Mouse (Mus musculus): ENCODE results near the gene Slc44a5. TPM values are rescaled to one million over a fixed set of nuclear protein-coding genes. Genes with fewer than 3 reads are reported as not detected.

Slc44a5 gene
- polyA plus RNA-seq, 1 experiment from 2014 or later = 6.8 TPM

- Histone ChIP-seq H3K9me3 (no peaks in the 10 kb centered on the region), H3K9ac (replicated peaks) (peak within 1 kb of the TSS; percentile 72), H3K4me3 (replicated peaks) (peak within 1 kb of the TSS; percentile 55), H3K4me2 (replicated peaks) (peak within 1 kb of the TSS; percentile 64), H3K36me3 (no peaks in the 10 kb centered on the region; the same call in 1 of the 2 replicates), H3K27ac (peak within 1 kb of the TSS; percentile 59), H3K27me3 (no peaks in the 10 kb centered on the region), H3K4me1 (replicated peaks) (peaks cover 18% of the 10 kb centered on the region)
- ATAC-seq = peak; percentile 97
- WGBS = under 1% methylated on average over 41 of the region's 41 CpGs
Observed at GRCm38 (mm10) chr3:153944335-153944990, 28.8 kb upstream of the Slc44a5 start, which contains the start of gene Acadm. Gene Acadm (minus strand): TSS chr3:153944632.

DNA sequence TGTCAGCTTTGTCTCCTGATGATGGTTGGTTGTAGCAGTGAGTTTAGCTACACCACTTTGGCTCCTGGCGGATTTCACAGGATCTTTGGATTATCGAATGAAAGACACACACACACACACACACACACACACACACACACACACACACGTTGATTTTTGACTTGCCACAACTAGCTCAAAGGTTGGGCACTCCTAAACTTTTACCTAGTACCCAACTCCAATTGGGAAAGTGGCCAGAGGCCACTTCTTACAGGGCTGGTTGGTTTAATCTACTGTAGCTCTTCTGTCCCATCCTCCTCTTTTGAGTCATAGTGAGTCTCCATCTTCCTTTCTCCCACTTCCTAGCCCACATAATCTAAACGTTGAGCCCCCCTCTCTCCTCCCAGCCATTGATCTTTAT is 26.0 kb upstream of the Slc44a5 start:
- peaks cover 18% of the 10 kb centered on the region for H3K4me1 ChIP-seq (replicated peaks)
- no peak overlapping the region for H3K9ac ChIP-seq (replicated peaks)
- no peaks in the 10 kb centered on the region for H3K36me3 ChIP-seq
- H3K4me2 ChIP-seq (replicated peaks) = no peak overlapping the region
- ATAC-seq = no peak
- H3K27me3 ChIP-seq = no peaks in the 10 kb centered on the region
- H3K27ac ChIP-seq = no peak overlapping the region
- no peaks in the 10 kb centered on the region for H3K9me3 ChIP-seq
- 75% methylated on average over 4 of the region's 4 CpGs for WGBS
- H3K4me3 ChIP-seq (replicated peaks) = no peak overlapping the region

DNA sequence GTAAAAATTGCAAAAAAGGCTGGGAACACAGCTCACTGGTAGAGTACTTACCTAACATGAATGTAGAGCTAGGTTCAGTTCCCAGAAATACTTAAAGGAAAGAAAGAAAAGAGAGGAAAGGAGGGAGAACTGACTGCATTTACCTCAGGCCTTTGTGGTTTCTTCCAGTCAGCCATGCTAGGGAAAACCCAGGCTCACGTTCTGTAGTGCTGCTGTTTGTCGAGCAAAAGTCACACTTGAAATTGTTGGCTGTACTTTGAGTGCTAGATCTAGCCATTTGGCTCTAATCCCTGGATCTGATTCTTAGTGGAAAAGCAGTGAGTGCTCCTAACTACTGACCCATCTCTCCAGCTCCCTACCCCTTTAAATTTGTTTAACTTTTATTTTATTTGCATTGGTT is 25.1 kb upstream of the Slc44a5 start:
- no peaks in the 10 kb centered on the region for H3K27me3 ChIP-seq
- no peak overlapping the region for H3K9ac ChIP-seq (replicated peaks)
- H3K4me3 ChIP-seq (replicated peaks) = no peak overlapping the region
- no peaks in the 10 kb centered on the region for H3K36me3 ChIP-seq
- H3K27ac ChIP-seq = no peak overlapping the region
- peaks cover 13% of the 10 kb centered on the region for H3K4me1 ChIP-seq (replicated peaks)
- 79% methylated on average over 2 of the region's 2 CpGs for WGBS
- ATAC-seq = no peak
- no peak overlapping the region for H3K4me2 ChIP-seq (replicated peaks)
- H3K9me3 ChIP-seq = no peaks in the 10 kb centered on the region

DNA sequence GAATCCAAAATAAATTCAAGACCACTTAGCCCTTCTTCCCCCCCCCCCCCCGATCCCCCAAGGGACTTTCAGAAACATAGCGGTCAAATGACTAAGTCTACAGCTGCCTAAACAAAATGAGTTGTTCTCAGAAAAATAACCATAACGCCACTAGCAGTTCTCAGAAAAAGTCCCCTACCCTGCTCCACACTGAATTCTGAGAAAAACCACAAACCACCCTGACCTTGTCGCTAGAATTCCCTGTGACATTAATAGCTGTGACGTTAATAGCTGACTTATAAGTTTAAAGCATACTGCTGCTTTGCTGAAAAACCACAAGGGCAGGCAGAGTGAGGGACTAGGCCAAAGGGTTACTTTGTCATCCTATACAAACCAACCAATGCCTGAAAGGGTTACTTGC is 15.3 kb upstream of the Slc44a5 start:
- no peaks in the 10 kb centered on the region for H3K9me3 ChIP-seq
- H3K36me3 ChIP-seq = no peaks in the 10 kb centered on the region
- no peak overlapping the region for H3K9ac ChIP-seq (replicated peaks)
- 92% methylated on average over 5 of the region's 5 CpGs for WGBS
- H3K4me2 ChIP-seq (replicated peaks) = no peak overlapping the region
- no peaks in the 10 kb centered on the region for H3K27me3 ChIP-seq
- ATAC-seq = no peak
- H3K4me3 ChIP-seq (replicated peaks) = no peak overlapping the region
- no peaks in the 10 kb centered on the region for H3K4me1 ChIP-seq (replicated peaks)
- H3K27ac ChIP-seq = no peak overlapping the region

GRCm38 (mm10) chr3:153959035-153959730 is 14.1 kb upstream of the Slc44a5 start:
- no peaks in the 10 kb centered on the region for H3K27me3 ChIP-seq
- no peak overlapping the region for H3K9ac ChIP-seq (replicated peaks)
- no peak overlapping the region for H3K4me3 ChIP-seq (replicated peaks)
- peak; percentile 64 for ATAC-seq
- no peak overlapping the region for H3K27ac ChIP-seq
- no peak overlapping the region for H3K4me2 ChIP-seq (replicated peaks)
- 97% methylated on average over 1 of the region's 1 CpGs for WGBS
- H3K36me3 ChIP-seq = no peaks in the 10 kb centered on the region
- no peaks in the 10 kb centered on the region for H3K9me3 ChIP-seq
- no peaks in the 10 kb centered on the region for H3K4me1 ChIP-seq (replicated peaks)

- H3K27ac ChIP-seq = no peak overlapping the region
- no peaks in the 10 kb centered on the region for H3K4me1 ChIP-seq (replicated peaks)
- ATAC-seq = peak; percentile 35
- H3K4me3 ChIP-seq (replicated peaks) = no peak overlapping the region
- H3K4me2 ChIP-seq (replicated peaks) = no peak overlapping the region
- no peaks in the 10 kb centered on the region for H3K36me3 ChIP-seq
- no peak overlapping the region for H3K9ac ChIP-seq (replicated peaks)
- 81% methylated on average over 9 of the region's 9 CpGs for WGBS
- no peaks in the 10 kb centered on the region for H3K27me3 ChIP-seq
- no peaks in the 10 kb centered on the region for H3K9me3 ChIP-seq
Observed at GRCm38 (mm10) chr3:153959731-153960207, 13.5 kb upstream of the Slc44a5 start.

GRCm38 (mm10) chr3:153960884-153961283 is 12.4 kb upstream of the Slc44a5 start:
- H3K4me3 ChIP-seq (replicated peaks) = no peak overlapping the region
- H3K27me3 ChIP-seq = no peaks in the 10 kb centered on the region
- no peak overlapping the region for H3K4me2 ChIP-seq (replicated peaks)
- ATAC-seq = peak; percentile 43; the same call in 1 of the 2 replicates
- H3K27ac ChIP-seq = no peak overlapping the region
- H3K36me3 ChIP-seq = no peaks in the 10 kb centered on the region
- H3K9ac ChIP-seq (replicated peaks) = no peak overlapping the region
- no peaks in the 10 kb centered on the region for H3K9me3 ChIP-seq
- 60% methylated on average over 2 of the region's 2 CpGs for WGBS
- no peaks in the 10 kb centered on the region for H3K4me1 ChIP-seq (replicated peaks)

GRCm38 (mm10) chr3:153961632-153962389 is 11.4 kb upstream of the Slc44a5 start:
- H3K4me1 ChIP-seq (replicated peaks) = no peaks in the 10 kb centered on the region
- no peak; the same call in 1 of the 2 replicates for ATAC-seq
- H3K36me3 ChIP-seq = no peaks in the 10 kb centered on the region
- no peak overlapping the region for H3K4me3 ChIP-seq (replicated peaks)
- 77% methylated on average over 6 of the region's 6 CpGs for WGBS
- H3K4me2 ChIP-seq (replicated peaks) = no peak overlapping the region
- H3K9me3 ChIP-seq = no peaks in the 10 kb centered on the region
- no peak overlapping the region for H3K27ac ChIP-seq
- no peak overlapping the region for H3K9ac ChIP-seq (replicated peaks)
- H3K27me3 ChIP-seq = no peaks in the 10 kb centered on the region

DNA sequence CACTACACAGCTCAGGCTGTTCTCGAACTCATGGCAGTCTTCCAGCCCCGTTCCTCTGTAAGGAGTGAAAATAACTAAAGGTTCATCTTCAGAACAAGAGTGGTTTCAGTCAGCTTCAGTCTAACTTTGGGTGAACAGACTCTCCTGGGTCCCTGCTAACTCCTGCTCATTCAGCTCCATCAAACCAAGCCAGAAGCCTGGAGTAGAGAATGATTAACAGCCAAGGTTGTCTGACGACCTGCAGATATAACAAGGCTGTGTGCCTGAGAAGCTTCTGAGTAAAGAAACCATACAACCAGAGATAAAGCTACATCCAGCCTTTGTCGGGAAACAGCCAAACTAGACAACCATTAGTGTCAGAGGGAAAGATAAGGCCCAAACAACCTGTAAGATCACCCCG is 5.8 kb upstream of the Slc44a5 start:
- Histone ChIP-seq H3K4me2 (replicated peaks) (no peak overlapping the region), H3K27ac (no peak overlapping the region), H3K4me3 (replicated peaks) (no peak overlapping the region), H3K36me3 (no peaks in the 10 kb centered on the region), H3K4me1 (replicated peaks) (no peaks in the 10 kb centered on the region), H3K9me3 (no peaks in the 10 kb centered on the region), H3K27me3 (peaks cover 3% of the 10 kb centered on the region), H3K9ac (replicated peaks) (no peak overlapping the region)
- 88% methylated on average over 5 of the region's 5 CpGs for WGBS
- ATAC-seq = no peak

- Histone ChIP-seq H3K4me2 (replicated peaks) (no peak overlapping the region), H3K27ac (no peak overlapping the region), H3K27me3 (peaks cover 9% of the 10 kb centered on the region), H3K4me1 (replicated peaks) (peaks cover 4% of the 10 kb centered on the region; the same call in 1 of the 2 replicates), H3K9me3 (no peaks in the 10 kb centered on the region), H3K9ac (replicated peaks) (no peak overlapping the region), H3K36me3 (no peaks in the 10 kb centered on the region), H3K4me3 (replicated peaks) (no peak overlapping the region)
- no peak for ATAC-seq
- WGBS = 37% methylated on average over 4 of the region's 4 CpGs
Observed at GRCm38 (mm10) chr3:153968549-153968948, 4.7 kb upstream of the Slc44a5 start.

DNA sequence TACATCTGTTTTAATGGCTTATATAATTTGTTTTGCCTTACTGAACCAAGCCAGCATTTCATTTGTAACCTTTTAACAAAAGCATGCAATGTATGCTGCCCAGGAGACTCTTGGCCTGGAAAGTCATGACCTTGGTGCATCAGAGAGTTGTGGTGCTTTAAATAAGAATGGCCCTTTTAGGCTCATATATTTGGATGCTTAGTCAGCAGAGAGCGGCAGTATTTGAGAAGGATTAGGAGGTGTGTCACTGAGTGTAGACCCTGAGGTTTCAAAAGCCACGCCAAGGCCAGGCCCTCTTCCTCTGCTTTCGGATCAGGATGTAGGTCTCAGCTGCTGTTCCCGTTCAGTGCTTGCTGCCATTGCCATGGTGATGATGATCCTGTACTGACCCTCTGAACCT is 3.8 kb upstream of the Slc44a5 start:
- peaks cover 13% of the 10 kb centered on the region for H3K27me3 ChIP-seq
- WGBS = 83% methylated on average over 4 of the region's 4 CpGs
- H3K4me2 ChIP-seq (replicated peaks) = no peak overlapping the region
- H3K9ac ChIP-seq (replicated peaks) = no peak overlapping the region
- H3K27ac ChIP-seq = no peak overlapping the region
- no peaks in the 10 kb centered on the region for H3K9me3 ChIP-seq
- H3K36me3 ChIP-seq = no peaks in the 10 kb centered on the region
- peaks cover 12% of the 10 kb centered on the region for H3K4me1 ChIP-seq (replicated peaks)
- ATAC-seq = no peak
- no peak overlapping the region for H3K4me3 ChIP-seq (replicated peaks)
